Mouse (Mus musculus) liver, adult 2 months (tissue): ENCODE results near the gene Rps6kb2.

Experiments
- CTCF ChIP-seq: fragments of 200-500 bp; IDR thresholded peaks from 2 replicates; pipeline ENCODE4 v1.5.1; 2011; ENCODE audit warnings: low read depth, low read length, control low read depth
- POLR2A ChIP-seq: fragments of 200-500 bp; IDR thresholded peaks from 2 replicates; pipeline ENCODE4 v1.6.1; 2011; ENCODE audit warnings: low read length, control low read depth; ENCODE audit not compliant: insufficient read depth; ENCODE audit errors: extremely low read depth

DNA sequence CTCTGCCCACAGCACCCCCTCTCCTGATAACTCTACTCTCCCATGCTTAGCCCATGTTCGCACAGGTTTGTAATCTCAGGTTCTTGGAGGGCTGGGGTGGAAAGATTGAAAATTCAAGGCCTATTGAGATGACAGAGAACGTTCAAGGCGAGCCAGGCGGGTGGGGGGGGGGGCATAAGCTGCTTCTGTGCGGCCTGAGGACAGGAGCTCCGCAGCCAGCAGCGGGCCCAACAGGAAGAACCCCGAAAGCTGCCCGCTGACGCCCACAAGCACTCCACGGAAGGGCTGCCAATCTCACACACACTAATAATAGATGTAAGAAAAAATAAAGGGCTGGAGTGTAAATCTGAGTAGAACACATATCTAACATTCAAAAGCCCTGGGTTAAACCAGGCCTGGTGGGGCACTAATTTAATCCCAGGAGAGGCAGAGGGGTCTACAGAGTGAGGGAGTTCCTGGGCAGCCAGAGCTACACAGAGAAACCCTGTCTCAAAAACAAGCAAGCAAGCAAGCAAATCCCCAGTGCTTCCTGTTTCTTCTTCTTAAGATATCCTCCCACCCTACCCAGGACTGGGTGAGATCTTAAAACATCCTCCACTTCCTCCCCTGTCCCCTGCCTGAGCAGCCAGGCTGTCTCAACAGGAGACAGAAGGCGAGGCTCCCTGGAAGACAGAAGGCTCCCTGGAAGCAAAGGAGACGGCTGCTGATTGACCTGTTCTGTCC, 40.6 kb upstream of the Rps6kb2 start:
- no peak for TF ChIP-seq CTCF
- TF ChIP-seq POLR2A = no peak
